Mouse (Mus musculus): ENCODE results near the gene Tesc. TPM values are rescaled to one million over a fixed set of nuclear protein-coding genes. Genes with fewer than 3 reads are reported as not detected.

Gene Tesc
- polyA plus RNA-seq (2012; rRNA removed) = 56.2 and 60.6 TPM in 2 replicates

GRCm38 (mm10) chr5:118027698-118028190 lies at the start of gene Tesc:
Gene Tesc, plus strand, starts transcription at chr5:118027743.
- peak in 1 of 2 experiments; percentile 47 for DNase-seq (ENCODE audit: extremely low spot score in 1 of 2, low spot score in 1 of 2)

GRCm38 (mm10) chr5:117978159-117978697 lies 49.3 kb upstream of the Tesc start:
- no peak for DNase-seq (ENCODE audit: extremely low spot score in 1 of 2, low spot score in 1 of 2)

DNA sequence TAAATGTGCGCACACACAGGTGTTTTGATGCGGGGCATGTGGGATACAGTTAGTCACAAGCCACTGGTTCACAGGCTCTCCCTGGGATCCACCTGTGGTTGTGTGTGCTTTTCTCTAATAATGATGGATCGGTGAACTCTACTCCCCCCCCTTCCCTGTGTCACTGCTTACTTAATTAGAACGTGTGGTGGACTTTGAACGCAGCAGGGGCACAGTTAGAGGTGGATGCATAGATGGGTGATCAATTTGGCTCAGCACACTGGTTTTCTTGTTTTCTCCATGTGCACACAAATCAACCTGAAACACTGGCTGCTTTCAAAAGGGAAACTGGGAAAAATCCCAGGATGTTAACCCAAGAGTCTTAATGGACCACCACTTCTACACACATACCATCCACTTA lies 48.5 kb upstream of the Tesc start:
- DNase-seq (ENCODE audit: extremely low spot score in 1 of 2, low spot score in 1 of 2) = no peak

DNA sequence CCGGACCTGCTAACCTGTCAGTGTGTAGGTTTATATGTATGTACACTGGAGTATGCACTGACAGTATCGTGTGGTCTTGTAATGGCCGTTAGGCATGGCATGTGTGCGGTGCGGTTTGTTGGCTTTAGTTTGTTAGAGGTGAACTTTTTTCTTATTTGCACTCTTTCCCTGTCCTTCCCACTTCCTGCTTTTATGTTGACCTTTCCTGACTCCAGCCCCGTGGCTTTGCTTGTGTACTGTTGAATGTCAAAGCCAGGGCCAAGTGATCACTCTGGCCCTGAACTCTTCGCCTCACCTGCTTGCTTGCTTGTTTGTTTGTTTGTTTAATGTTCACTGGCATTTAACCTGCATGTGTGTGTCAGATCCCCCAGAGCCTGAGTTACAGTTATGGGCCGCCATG lies 46.6 kb upstream of the Tesc start:
- DNase-seq (ENCODE audit: extremely low spot score in 1 of 2, low spot score in 1 of 2) = no peak

- DNase-seq (ENCODE audit: extremely low spot score in 1 of 2, low spot score in 1 of 2) = no peak
These were observed 45.6 kb upstream of the Tesc start for GRCm38 (mm10) chr5:117981943-117982342.

DNA sequence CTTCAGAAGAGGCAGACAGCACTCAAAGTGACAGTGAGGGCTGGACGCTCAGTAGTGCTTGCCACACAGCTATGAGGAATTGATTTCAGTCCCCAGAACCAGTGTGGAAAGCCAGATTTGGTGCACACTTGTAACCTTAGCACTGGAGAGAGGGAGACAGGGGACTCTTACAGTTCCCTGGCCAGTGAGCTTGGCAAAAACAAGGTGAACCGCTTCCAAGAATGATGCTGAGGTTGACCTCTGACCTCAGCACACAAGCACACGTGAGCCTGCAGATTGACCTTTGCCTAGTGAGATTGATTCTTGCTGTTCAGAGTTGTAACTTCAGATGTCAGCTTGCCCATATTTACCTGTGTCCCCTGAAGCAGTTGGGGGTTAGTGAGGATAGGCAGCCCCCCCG lies 41.2 kb upstream of the Tesc start:
- no peak for DNase-seq (ENCODE audit: extremely low spot score in 1 of 2, low spot score in 1 of 2)

DNA sequence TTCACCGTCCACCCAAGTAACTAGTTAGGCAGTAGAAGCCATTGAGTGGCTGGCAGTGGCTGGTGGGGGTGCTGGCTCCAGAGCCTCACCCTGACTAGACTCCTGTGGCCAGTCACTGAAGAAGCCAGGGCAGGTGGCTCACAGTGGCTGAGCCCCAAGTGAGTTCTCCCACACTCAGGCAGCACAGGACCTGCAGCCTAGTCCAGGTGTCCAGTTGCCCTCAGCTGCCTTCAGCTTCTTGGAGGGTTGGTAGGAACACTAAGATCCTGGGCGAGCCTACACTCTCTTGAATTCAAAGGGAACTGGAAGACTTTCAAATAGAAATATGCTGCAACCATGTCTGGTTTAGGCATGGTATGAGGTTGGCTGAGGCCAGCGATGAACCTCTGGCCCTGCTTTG lies 39.7 kb upstream of the Tesc start:
- DNase-seq (ENCODE audit: extremely low spot score in 1 of 2, low spot score in 1 of 2) = no peak

DNA sequence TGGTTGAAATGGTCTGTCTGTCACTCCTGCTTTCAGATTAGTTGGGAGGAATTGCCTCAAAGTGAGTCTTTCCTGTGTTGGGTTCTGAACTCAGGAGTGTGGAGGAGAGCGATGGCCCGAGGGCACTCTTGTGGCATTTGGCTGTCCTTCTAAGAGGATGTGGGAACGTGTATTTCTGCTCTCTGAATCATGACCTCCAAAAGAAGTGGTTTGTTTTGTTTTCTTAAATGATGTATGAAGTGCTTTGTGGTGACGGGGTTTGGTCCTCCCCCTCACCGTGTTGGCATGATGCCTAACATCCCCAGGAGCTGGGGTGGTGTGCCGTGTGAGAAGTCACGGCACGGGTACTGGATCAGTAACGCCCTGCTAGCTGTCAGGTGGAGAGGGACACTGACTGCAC lies 39.2 kb upstream of the Tesc start:
- no peak for DNase-seq (ENCODE audit: extremely low spot score in 1 of 2, low spot score in 1 of 2)

- DNase-seq (ENCODE audit: extremely low spot score in 1 of 2, low spot score in 1 of 2) = no peak
These were observed 37.8 kb upstream of the Tesc start for GRCm38 (mm10) chr5:117989773-117990172.

GRCm38 (mm10) chr5:117990957-117991356 lies 36.6 kb upstream of the Tesc start:
- DNase-seq (ENCODE audit: extremely low spot score in 1 of 2, low spot score in 1 of 2) = no peak

GRCm38 (mm10) chr5:117993550-117993949 lies 34.0 kb upstream of the Tesc start:
- peak in 1 of 2 experiments; percentile 76 for DNase-seq (ENCODE audit: extremely low spot score in 1 of 2, low spot score in 1 of 2)

DNA sequence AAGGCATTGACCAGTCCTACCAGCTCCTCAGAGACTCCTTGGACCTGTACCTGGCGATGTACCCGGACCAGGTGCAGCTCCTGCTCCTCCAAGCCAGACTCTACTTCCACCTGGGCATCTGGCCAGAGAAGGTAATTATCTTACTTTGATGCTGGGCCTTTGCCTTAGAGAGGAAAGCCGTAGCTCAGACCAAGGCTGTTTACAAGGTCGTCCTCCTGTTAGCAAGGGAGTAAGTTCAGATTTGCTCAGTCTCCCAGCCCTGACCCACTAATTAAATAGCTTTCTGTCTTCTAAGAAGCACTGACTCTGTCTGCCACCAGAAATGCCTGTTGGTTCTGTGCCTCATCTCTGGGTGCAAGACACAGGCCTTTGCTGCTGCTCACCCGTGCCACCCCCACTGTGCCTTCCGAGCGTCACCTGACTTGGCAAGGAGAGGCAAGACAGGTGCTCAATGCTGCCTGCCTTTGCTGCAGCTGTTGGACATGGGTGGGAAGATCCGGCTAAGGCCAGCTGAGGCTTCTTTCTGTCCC lies 32.1 kb upstream of the Tesc start:
- no peak for DNase-seq (ENCODE audit: extremely low spot score in 1 of 2, low spot score in 1 of 2)

GRCm38 (mm10) chr5:117995911-117996310 lies 31.6 kb upstream of the Tesc start:
- no peak for DNase-seq (ENCODE audit: extremely low spot score in 1 of 2, low spot score in 1 of 2)

GRCm38 (mm10) chr5:117996581-117996980 lies 31.0 kb upstream of the Tesc start:
- DNase-seq (ENCODE audit: extremely low spot score in 1 of 2, low spot score in 1 of 2) = no peak

- DNase-seq (ENCODE audit: extremely low spot score in 1 of 2, low spot score in 1 of 2) = no peak
These were observed 30.0 kb upstream of the Tesc start for GRCm38 (mm10) chr5:117997434-117997970.

DNA sequence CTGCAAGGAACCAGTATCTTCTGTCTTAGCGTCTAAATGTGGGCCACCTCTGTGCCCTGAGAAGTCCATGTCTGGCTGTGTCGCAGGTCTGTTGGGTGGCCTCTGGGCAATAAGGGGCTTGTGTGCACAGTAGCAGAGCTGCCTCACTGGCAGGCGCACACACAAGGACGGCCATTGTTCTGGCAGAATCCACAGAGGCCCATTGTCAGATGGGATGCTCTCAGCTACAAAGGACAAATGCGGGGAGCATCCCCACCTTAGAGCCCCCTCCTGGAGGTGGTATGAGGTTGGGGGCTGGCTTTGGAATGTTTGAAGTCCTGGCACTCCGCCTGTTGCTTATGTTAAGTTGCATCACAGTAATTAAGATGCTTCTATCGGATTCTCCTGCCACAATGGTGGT lies 28.5 kb upstream of the Tesc start:
- DNase-seq (ENCODE audit: extremely low spot score in 1 of 2, low spot score in 1 of 2) = no peak

DNA sequence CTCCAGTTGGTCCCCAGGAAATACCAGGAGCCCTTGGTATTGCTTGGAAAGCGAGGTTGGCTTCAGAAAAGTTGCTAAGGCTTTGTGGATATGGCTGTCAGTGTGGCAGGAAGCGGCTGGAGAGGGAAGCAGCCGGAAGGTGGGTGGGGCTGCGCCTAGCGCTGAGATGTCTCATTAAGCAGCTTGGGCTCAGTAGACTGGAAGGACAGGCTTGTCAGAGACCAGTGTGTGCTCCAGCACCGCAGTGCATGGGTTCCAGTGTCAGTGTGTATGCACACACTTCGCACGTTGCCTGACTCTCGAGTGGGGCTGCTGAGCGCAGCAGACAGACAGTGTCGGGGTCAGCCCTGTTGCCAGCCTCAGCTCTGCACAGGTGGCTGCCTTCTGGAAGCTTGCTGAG lies 28.0 kb upstream of the Tesc start:
- peak in 1 of 2 experiments; percentile 61 for DNase-seq (ENCODE audit: extremely low spot score in 1 of 2, low spot score in 1 of 2)

DNA sequence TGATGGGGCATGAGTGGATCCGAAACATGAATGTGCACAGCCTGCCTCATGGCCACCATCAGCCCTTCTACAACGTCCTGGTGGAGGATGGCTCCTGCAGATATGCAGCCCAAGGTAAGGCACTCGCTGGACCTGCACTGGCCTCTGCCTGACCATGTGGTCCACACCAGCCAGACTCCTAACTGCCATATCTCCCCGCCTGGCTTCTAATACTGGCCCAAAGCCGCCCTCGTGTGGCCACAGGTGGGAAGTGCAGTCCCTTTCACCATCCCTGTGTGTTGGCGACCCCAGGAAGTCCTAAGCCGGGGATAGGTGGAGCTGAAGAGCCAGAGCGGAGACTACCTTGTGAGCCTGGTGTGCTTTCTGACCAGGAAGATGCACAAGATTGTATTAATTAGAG lies 25.5 kb upstream of the Tesc start:
- DNase-seq (ENCODE audit: extremely low spot score in 1 of 2, low spot score in 1 of 2) = peak in 1 of 2 experiments; percentile 83

- peak; percentile 51 to 84 for DNase-seq (ENCODE audit: extremely low spot score in 1 of 2, low spot score in 1 of 2)
These were observed 22.9 kb upstream of the Tesc start for GRCm38 (mm10) chr5:118004619-118005018.

GRCm38 (mm10) chr5:118005728-118006127 lies 21.8 kb upstream of the Tesc start:
- no peak for DNase-seq (ENCODE audit: extremely low spot score in 1 of 2, low spot score in 1 of 2)

DNA sequence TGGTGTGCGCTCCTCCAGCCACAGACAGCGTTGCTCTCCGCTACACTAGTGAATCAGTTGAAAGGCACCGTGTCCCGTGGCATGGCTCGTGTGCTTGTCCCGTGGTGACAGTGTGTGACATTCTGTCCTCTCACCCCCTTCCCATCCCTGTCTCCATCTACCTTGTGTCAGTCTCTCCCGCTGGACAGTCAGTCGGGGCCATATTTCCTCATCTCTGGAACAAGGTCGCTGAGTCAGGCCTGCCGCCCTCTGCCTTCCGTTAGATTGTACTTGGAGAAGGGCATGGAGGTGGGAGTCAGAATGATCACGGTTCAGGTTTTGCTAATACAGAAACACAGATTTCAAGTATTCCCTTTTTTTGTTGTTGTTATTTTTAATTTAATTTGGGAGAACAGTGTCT lies 19.2 kb upstream of the Tesc start:
- DNase-seq (ENCODE audit: extremely low spot score in 1 of 2, low spot score in 1 of 2) = no peak

GRCm38 (mm10) chr5:118010872-118011271 lies 16.7 kb upstream of the Tesc start:
- DNase-seq (ENCODE audit: extremely low spot score in 1 of 2, low spot score in 1 of 2) = no peak

Data from frontal cortex, adult 2 months (tissue).